Mouse (Mus musculus) 3T3-L1 (cell line): ENCODE data around the gene Rgsl1.

ENCODE experiments used
- DNase-seq: peaks from one replicate; pipeline ENCODE4 v3.0.0-alpha.2; 2015; ENCODE audit warnings: low read depth, low spot score

Rgsl1 gene

GRCm38 (mm10) chr1:153740775-153741400 lies 103.1 kb downstream of the Rgsl1 start:
- DNase-seq: peak; percentile 40

DNA sequence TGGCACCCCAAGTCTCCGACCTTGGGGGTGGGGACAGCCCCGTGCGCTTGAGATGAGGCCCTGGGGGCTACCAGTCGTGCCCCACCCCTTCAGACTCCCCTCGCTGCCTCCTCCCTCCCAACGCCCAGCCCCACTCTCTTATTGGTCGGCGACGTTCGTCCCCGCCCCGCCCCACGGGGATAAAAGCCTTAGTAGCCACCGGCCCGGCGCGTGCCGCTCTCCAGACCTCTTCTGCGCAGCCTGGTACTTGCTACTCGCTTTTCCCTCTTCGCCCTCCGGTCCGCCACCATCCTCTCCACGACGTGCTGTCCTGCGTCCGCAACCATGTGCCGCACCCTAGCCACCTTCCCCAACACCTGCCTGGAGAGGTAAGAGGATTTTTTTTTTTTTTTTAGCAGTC lies 103.8 kb downstream of the Rgsl1 start, which contains the start of gene Rgs16:
TSS of gene Rgs16 (plus strand) at position 205 of the 400 bp plus-strand sequence.
- DNase-seq: peak; percentile 69

- DNase-seq: no peak
These were observed 104.4 kb downstream of the Rgsl1 start for GRCm38 (mm10) chr1:153739437-153740015.

- no peak for DNase-seq
These were observed 106.5 kb downstream of the Rgsl1 start for GRCm38 (mm10) chr1:153737101-153738085.

GRCm38 (mm10) chr1:153736096-153736495 lies 107.8 kb downstream of the Rgsl1 start:
- peak; percentile 41 for DNase-seq

- no peak for DNase-seq
These were observed 109.1 kb downstream of the Rgsl1 start for GRCm38 (mm10) chr1:153734866-153735265.

DNA sequence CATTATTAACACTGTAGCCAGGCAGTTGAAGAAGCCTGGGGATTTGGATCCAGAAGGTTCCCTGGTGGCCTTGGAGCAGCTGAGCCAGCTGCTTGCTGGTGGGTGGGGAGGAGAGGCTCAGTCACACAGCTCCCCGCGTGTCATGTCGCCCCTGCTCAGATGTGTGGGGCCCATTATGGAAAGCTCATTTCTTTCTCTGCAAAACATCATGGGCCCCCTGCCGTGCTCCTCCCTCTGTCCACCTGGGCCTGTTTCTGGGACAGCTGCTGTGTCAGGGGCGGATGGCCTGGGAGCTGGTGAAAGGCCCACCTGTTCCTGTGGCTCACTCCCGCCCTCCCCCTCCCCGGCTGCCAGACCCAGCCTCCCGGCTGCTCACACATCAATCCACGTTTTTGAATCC lies 110.8 kb downstream of the Rgsl1 start:
- no peak for DNase-seq

- peak; percentile 39 for DNase-seq
These were observed 113.3 kb downstream of the Rgsl1 start for GRCm38 (mm10) chr1:153730671-153731070.

GRCm38 (mm10) chr1:153729806-153730205 lies 114.1 kb downstream of the Rgsl1 start:
- no peak for DNase-seq
